Mouse (Mus musculus) midbrain, embryonic 13.5 days (tissue): ENCODE data around the gene Hpdl. TPM values are rescaled to one million over a fixed set of nuclear protein-coding genes. Genes with fewer than 3 reads are reported as not detected.
A peak's percentile ranks its signal among the peaks of the same experiment; 100 is the strongest.

ENCODE experiments used
- ATAC-seq: fragments of 200-750 bp; cut with Nextera tagmentation; 2 replicates; pipeline ENCODE4 v1.8.0; 2017; ENCODE audit warnings: mild to moderate bottlenecking, moderate TSS enrichment, moderate library complexity
- H3K27ac ChIP-seq: fragments of 300-500 bp; sonication (generic); 2 replicates; pipeline ENCODE4 v1.5.1; 2015; ENCODE audit warnings: inconsistent platforms, mild to moderate bottlenecking, moderate library complexity
- H3K27me3 ChIP-seq: fragments of 300-500 bp; sonication (generic); 2 replicates; pipeline ENCODE4 v1.6.1; 2015; ENCODE audit warnings: mild to moderate bottlenecking, inconsistent platforms
- H3K36me3 ChIP-seq: fragments of 300-500 bp; sonication (generic); 2 replicates; pipeline ENCODE4 v1.6.1; 2015; ENCODE audit warnings: mild to moderate bottlenecking, inconsistent platforms
- H3K4me1 ChIP-seq: fragments of 300-500 bp; sonication (generic); replicated peaks from 2 replicates; pipeline ENCODE4 v1.6.1; 2015; ENCODE audit warnings: inconsistent platforms
- H3K4me2 ChIP-seq: fragments of 300-500 bp; sonication (generic); replicated peaks from 2 replicates; pipeline ENCODE4 v1.6.1; 2015; ENCODE audit warnings: moderate library complexity, mild to moderate bottlenecking, inconsistent platforms
- H3K4me3 ChIP-seq: fragments of 300-500 bp; sonication (generic); replicated peaks from 2 replicates; pipeline ENCODE4 v1.5.1; 2015; ENCODE audit warnings: mild to moderate bottlenecking, inconsistent platforms
- H3K9ac ChIP-seq: fragments of 300-500 bp; sonication (generic); replicated peaks from 2 replicates; pipeline ENCODE4 v1.6.1; 2015; ENCODE audit warnings: mild to moderate bottlenecking, inconsistent platforms
- H3K9me3 ChIP-seq: fragments of 300-500 bp; sonication (generic); 2 replicates; pipeline ENCODE4 v1.6.1; 2016; ENCODE audit warnings: mild to moderate bottlenecking, inconsistent platforms
- WGBS: fragments of 180-500 bp; shearing (Covaris S2); methylation state at CpG from one replicate; pipeline ENCODE4 v1.1.7; 2015; 5-methylcytosine and 5-hydroxymethylcytosine counted together
- polyA plus RNA-seq: library from polyadenylated mRNA; unstranded; fragments of >200 nt; fragmentation: Nextera tagmentation; extraction: Ambion mirVana; gene quantifications from 2 replicates; pipeline ENCODE4 v1.2.1, GENCODE M21; 2015

Gene Hpdl
- polyA plus RNA-seq, 1 experiment from 2014 or later: 0.62 TPM

DNA sequence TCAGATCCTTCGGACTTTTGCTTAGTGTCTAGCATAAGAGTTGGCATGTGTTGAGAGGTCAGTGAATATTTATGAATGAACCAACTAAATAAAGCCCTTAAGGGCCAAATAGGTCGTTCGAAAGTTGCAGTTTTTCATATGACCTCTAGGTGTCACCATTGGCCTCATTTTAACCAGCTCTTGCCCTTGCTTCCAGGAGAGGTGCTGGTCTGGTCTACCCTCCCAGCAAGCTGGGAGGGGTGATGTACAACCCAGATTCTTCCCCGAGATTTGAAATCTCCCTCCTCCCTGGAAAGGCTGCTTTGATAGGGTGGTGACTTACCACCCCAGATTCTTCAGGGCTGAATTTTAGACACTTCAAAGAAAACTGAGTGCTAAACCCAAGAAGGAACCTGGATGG lies 6.3 kb upstream of the Hpdl start:
- Histone ChIP-seq H3K27ac (no peak overlapping the region), H3K4me3 (no peak overlapping the region), H3K9ac (no peak overlapping the region), H3K36me3 (no peaks in the 10 kb centered on the region), H3K9me3 (no peaks in the 10 kb centered on the region), H3K4me1 (peaks cover 25% of the 10 kb centered on the region), H3K27me3 (peaks cover 5% of the 10 kb centered on the region), H3K4me2 (no peak overlapping the region)
- WGBS: 0% methylated on average over 4 of the region's 4 CpGs
- ATAC-seq: peak; percentile 57; the same call in 1 of the 2 replicates

DNA sequence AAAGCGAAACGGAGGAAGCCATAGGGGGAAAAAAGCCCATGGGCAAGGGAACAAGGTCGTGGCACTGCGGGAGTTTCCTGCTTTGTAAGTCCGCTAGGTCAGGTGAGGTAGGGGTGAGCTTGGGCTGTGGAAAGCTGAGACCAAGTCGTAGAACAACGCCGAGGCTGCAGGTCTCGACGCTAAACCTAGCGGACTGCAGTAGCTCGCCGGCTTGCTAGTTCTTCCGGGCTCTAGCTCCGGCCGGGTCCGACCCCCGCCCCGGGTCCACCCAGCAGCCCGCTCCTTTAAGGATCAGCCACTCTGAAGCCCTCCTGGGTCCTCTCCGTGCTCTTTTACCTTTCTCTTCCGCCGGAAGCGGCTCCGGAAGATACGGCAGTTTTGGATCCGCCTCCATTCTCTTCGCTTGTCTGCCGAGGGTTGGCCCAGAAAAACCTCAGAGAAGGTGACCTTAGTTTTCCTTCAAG lies 3.1 kb upstream of the Hpdl start:
- H3K4me1 ChIP-seq: peaks cover 30% of the 10 kb centered on the region
- peak overlapping the region; percentile 67 for H3K9ac ChIP-seq
- WGBS: 2% methylated on average over 29 of the region's 29 CpGs
- H3K27ac ChIP-seq: peak overlapping the region; percentile 51
- ATAC-seq: peak; percentile 58
- peaks cover 32% of the 10 kb centered on the region for H3K27me3 ChIP-seq
- peak overlapping the region; percentile 50 for H3K4me3 ChIP-seq
- H3K9me3 ChIP-seq: no peaks in the 10 kb centered on the region
- H3K36me3 ChIP-seq: no peaks in the 10 kb centered on the region
- peak overlapping the region; percentile 64 for H3K4me2 ChIP-seq

DNA sequence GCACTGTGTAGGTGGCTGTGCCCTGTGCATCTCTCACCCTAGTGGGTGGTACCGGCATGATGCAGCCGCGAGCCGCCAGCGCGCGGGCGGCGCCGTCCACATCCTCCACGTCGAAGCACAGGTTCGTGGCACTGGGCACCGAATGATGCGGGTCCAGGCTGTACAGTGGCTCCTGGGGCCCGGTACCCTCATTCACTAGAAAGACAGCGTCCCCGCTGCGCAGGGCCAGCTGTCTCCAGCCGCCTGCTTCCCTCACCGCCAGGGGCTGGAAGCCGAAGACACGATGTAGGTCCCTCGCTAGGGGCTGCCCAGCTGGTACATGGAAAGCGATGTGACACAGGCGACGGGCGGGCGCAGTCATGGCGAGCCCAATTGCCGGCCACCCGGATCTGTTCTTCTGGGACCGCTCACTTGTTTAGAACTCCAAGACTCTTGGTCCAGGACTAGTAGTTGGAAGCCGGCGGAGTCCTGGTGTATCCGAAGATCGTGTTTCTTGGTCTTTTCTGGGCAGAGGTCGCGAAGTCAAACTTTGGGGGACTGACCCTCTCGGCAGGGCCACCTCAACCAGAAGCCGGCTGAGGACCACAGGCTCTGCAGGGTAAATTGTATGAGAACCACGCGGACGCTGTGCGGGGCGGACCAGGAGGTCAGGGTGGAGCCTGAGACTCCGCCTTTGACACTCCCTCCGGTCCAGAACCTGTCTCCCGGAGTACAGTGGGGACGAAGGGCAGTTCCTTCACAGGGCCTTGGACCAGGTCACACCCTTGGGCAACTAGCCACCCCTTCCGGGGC lies 409 bp downstream of the Hpdl start:
- Histone ChIP-seq H3K4me2 (peak overlapping the region; percentile 88), H3K9ac (peak overlapping the region; percentile 64), H3K27me3 (peaks cover 39% of the 10 kb centered on the region), H3K27ac (no peak overlapping the region), H3K9me3 (no peaks in the 10 kb centered on the region), H3K4me1 (peaks cover 28% of the 10 kb centered on the region), H3K4me3 (peak overlapping the region; percentile 48), H3K36me3 (peaks cover 12% of the 10 kb centered on the region)
- under 1% methylated on average over 51 of the region's 51 CpGs for WGBS
- peak; percentile 75 for ATAC-seq

DNA sequence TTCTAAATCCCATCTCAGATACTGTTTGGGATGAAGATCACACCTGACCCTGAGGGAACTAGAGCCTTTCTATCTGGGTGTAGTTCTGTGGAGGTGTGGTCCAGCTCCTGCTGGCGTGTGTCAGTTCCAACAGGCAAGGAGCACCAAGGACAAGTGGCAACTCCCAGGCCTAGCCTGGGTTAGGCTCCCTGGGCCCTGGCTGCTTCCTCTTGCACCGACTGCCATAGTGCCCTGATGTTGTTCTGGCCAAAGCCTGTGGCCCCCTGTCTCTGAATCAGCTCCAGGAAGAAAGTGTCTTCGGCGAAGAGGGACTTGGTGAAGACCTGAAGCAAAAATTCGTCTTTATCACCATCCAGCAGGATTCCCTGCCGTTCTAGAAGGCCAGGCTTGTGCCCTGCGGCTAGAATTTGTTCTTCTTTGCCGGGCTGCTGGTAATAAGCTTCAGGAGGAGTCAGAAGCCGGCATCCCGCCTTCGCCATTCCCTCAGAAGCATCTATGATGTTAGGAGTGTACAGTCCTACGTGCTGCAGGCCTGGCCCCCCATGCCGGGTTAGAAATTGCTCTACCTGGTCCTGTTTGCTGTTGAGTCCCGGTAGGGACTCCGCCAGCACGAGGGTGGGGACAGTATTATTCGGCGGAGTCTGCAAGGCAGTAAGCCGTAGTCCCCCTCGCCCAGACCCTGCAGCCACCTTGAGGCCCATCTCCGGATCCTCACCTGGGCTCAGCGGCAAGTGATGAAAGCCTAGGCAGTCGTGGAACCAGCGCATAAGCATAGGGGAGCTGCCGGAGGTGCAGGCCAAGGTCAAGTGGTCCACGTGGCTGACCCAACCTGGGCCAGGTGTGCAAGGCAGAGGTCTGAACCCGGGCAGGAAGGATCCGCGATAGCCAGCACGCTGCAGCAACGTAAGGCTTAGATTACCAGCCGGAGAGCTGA lies 1.3 kb downstream of the Hpdl start:
- no peak; the same call in 1 of the 2 replicates for ATAC-seq
- Histone ChIP-seq H3K4me3 (peak overlapping the region; percentile 48), H3K27me3 (peaks cover 39% of the 10 kb centered on the region), H3K27ac (no peak overlapping the region), H3K9me3 (no peaks in the 10 kb centered on the region), H3K9ac (peak overlapping the region; percentile 64), H3K4me2 (peak overlapping the region; percentile 88), H3K4me1 (peaks cover 23% of the 10 kb centered on the region), H3K36me3 (peaks cover 17% of the 10 kb centered on the region)
- WGBS: 23% methylated on average over 32 of the region's 32 CpGs

DNA sequence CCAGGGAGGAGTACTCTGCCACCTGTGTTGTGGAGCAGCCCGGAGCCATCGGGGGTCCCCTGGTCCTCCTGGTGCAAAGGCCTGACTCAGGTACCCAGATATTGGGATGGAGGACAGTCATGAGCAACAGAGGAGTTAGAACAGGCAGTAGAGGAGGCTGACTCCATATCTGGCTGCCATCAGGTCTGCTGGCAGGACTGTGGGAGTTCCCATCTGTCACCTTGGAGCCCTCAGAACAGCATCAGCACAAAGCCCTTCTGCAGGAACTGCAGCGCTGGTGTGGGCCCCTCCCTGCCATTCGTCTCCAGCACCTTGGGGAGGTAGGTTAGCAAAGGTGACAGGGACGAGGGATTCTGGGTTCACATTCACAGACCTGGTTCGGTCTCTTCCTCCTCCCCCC lies 4.0 kb downstream of the Hpdl start:
- Histone ChIP-seq H3K4me1 (peaks cover 15% of the 10 kb centered on the region), H3K27me3 (peaks cover 33% of the 10 kb centered on the region), H3K9ac (no peak overlapping the region), H3K36me3 (peaks cover 17% of the 10 kb centered on the region), H3K9me3 (no peaks in the 10 kb centered on the region), H3K27ac (no peak overlapping the region), H3K4me3 (no peak overlapping the region), H3K4me2 (no peak overlapping the region)
- 95% methylated on average over 6 of the region's 6 CpGs for WGBS
- no peak for ATAC-seq

GRCm38 (mm10) chr4:116815276-116815675 lies 6.2 kb downstream of the Hpdl start:
- H3K27me3 ChIP-seq: peaks cover 14% of the 10 kb centered on the region
- H3K9me3 ChIP-seq: no peaks in the 10 kb centered on the region
- peaks cover 2% of the 10 kb centered on the region for H3K4me1 ChIP-seq
- no peak overlapping the region for H3K4me2 ChIP-seq
- WGBS: 90% methylated on average over 5 of the region's 5 CpGs
- no peak for ATAC-seq
- H3K4me3 ChIP-seq: no peak overlapping the region
- no peak overlapping the region for H3K9ac ChIP-seq
- no peak overlapping the region for H3K27ac ChIP-seq
- H3K36me3 ChIP-seq: peaks cover 17% of the 10 kb centered on the region

DNA sequence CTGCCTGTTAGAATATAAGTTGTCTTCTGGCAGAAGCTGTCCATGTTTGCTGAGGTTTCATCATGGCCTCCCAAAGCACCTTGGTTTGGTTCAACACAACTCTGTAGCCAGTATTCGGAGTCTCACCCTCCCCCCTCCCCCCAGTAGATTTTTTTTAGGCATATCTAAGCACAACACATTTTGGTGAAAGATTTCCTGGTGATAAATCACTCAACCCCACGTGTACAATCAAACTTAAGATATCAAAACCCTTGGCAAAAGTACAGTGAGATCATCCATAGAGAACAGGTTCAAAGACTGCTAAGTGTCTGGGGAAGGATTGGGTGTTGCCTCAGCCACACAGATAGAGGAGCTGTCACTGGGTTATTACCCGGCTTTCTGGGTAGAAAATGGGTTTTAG lies 10.5 kb downstream of the Hpdl start:
- H3K4me1 ChIP-seq: peaks cover 10% of the 10 kb centered on the region
- no peak overlapping the region for H3K27ac ChIP-seq
- peaks cover 5% of the 10 kb centered on the region; the same call in 1 of the 2 replicates for H3K36me3 ChIP-seq
- no peak overlapping the region for H3K9ac ChIP-seq
- no peak for ATAC-seq
- H3K4me3 ChIP-seq: no peak overlapping the region
- 87% methylated on average over 3 of the region's 3 CpGs for WGBS
- H3K4me2 ChIP-seq: no peak overlapping the region
- H3K9me3 ChIP-seq: no peaks in the 10 kb centered on the region
- H3K27me3 ChIP-seq: no peaks in the 10 kb centered on the region

- Histone ChIP-seq H3K9ac (peak within 1 kb of the TSS; percentile 72), H3K4me1 (peaks cover 10% of the 10 kb centered on the region), H3K4me2 (peak within 1 kb of the TSS; percentile 79), H3K4me3 (peak within 1 kb of the TSS; percentile 66), H3K36me3 (peaks cover 30% of the 10 kb centered on the region), H3K27ac (peak within 1 kb of the TSS; percentile 91), H3K9me3 (no peaks in the 10 kb centered on the region), H3K27me3 (no peaks in the 10 kb centered on the region)
- ATAC-seq: peak; percentile 97
- whole genome bisulfite sequencing: under 1% methylated on average over 58 of the region's 58 CpGs
Observed at GRCm38 (mm10) chr4:116807197-116808129, 14.0 kb downstream of the Hpdl start, which contains the start of the genes Toe1 and Mutyh. TSS of gene Toe1 (minus strand) at chr4:116807640. TSS of gene Mutyh (plus strand) at chr4:116807723.

GRCm38 (mm10) chr4:116799901-116800300 lies 21.6 kb downstream of the Hpdl start:
- ATAC-seq: no peak
- H3K9me3 ChIP-seq: no peaks in the 10 kb centered on the region
- WGBS: 38% methylated on average over 5 of the region's 5 CpGs

GRCm38 (mm10) chr4:116796442-116797110 lies 24.9 kb downstream of the Hpdl start:
- Histone ChIP-seq H3K4me2 (no peak overlapping the region), H3K4me3 (no peak overlapping the region), H3K4me1 (no peaks in the 10 kb centered on the region), H3K27me3 (no peaks in the 10 kb centered on the region), H3K9ac (no peak overlapping the region), H3K9me3 (no peaks in the 10 kb centered on the region), H3K27ac (no peak overlapping the region), H3K36me3 (peaks cover 9% of the 10 kb centered on the region)
- 82% methylated on average over 1 of the region's 1 CpGs for WGBS
- no peak for ATAC-seq

More at GRCm38 (mm10) chr4:116799901-116800300, 21.6 kb downstream of the Hpdl start:
- Histone ChIP-seq H3K4me1 (no peaks in the 10 kb centered on the region), H3K27ac (no peak overlapping the region), H3K36me3 (peaks cover 41% of the 10 kb centered on the region), H3K4me2 (no peak overlapping the region), H3K27me3 (no peaks in the 10 kb centered on the region), H3K4me3 (no peak overlapping the region), H3K9ac (no peak overlapping the region)

DNA sequence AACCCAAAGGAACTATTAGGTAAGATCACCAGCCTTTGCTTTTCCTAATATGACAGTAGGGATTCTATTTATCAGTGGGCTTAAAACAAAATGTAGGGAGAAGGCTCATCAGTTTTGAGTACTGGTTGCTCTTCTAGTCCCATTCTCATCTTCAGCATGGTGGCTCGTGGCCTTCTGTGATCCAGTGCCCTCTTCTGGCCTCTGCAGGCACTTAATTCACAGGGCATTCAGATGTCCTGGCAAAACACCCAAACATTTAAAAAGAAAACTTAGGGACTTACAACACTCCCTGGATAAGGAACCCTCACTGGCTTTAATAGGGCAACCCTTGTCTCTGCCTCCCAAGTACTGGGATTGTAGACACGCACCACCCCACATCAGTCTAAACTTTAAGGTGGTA lies 27.2 kb downstream of the Hpdl start:
- no peak overlapping the region for H3K9ac ChIP-seq
- no peak overlapping the region for H3K4me2 ChIP-seq
- H3K27ac ChIP-seq: no peak overlapping the region
- 66% methylated on average over 2 of the region's 2 CpGs for WGBS
- H3K4me3 ChIP-seq: no peak overlapping the region
- no peaks in the 10 kb centered on the region for H3K4me1 ChIP-seq
- H3K36me3 ChIP-seq: no peaks in the 10 kb centered on the region
- H3K9me3 ChIP-seq: no peaks in the 10 kb centered on the region
- no peaks in the 10 kb centered on the region for H3K27me3 ChIP-seq
- ATAC-seq: no peak
